Mouse (Mus musculus) testis, postnatal 10 days (tissue): ENCODE results near the gene Etl4.
"Not testable (repeated sequence)": the region's sequence is repeated elsewhere in the genome, so short reads cannot be mapped to it uniquely, and the experiment has no call there.

Experiments used
- DNase-seq: peaks from one replicate; pipeline ENCODE4 v3.0.0; 2021; ENCODE audit warnings: low spot score

Etl4 gene

DNA sequence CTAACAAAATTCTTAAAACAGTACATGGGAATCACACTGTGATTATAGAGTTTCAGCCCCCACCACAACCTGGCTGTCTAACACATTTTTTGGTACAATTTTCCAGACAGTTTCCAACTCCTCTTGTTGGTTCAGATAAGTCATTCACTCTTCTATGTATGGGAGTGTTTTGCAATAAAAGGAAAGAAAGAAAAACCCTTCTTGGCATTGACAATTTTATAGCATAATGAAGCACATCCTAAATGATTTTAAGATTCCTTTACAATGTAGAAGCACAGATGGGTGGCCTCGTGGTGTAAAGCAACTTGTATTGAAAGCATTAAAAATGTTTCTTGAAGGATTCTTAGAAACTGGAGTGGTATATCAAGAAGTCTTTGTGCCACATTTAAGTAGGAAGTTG is 415.4 kb downstream of the Etl4 start:
- DNase-seq: no peak

DNA sequence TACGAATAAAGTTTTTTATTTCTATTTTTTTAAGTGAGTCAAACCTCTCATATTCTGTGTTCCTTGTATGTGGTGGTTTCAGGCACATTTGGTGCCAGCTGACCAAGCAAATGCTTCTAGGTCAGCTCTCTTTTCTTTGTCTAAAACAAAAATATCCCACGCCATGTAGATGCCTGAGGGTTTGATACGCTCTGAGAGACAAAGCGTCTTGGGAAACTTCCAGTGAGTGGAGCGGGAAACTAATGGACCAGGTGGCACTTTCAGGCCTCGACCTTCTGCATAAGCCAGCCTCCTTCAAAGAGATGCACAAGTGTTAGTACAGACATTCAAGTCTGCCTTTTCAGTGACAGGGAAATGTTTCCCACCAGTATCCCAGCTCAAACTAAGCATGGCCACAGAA is 426.6 kb downstream of the Etl4 start:
- DNase-seq: no peak

DNA sequence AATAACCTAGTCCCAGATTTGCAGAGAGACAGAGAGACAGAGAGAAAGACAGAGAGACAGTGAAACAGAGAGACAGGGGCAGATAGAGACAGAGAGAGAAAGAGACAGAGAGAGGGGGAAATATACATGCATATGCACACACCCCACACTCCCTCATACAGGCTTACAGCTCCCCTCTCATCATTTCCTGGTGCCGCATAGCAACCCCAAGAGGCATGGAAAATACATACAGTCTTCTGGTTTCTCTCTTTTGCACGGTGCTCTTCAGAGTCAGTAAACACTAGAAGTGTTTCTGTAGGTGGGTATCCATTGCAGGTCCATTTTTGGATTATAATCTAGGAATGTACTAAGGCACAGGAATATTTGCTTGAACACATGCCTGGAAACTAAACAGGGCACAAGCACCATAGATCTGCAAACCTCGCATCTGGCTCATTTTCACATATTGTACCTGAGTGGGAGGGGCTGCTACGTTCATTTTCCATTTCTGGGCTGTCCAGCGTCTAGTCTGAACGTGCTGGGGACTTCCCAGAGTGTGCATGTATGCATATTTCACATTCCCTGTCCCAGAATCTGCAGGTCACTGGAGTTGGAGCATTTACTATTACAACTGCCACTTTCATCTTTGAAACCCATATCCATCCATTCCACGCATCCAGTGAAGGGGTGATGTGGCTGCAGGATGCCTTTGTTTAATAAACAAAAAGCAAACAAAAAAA is 429.6 kb downstream of the Etl4 start:
- no peak for DNase-seq

DNA sequence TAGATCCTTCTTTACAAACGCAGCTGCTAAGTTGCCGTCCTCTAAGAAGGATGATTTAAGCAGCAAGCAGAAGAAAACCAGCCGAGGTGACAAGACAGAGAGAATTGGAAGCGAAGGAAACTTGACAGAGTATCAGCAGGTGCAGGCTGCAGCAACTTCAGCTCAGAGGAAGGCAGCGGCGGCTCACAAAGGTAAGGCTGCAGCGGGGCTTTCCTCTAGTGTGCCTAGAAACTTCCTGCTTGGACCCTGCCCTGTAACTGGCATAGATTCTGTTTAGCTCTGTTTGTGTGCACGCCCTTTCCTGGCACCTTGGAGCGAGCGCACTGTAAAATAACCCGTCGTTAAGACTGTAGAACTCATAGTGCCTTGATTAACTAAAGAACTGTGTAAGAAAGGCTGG is 430.3 kb downstream of the Etl4 start:
- DNase-seq: no peak

DNA sequence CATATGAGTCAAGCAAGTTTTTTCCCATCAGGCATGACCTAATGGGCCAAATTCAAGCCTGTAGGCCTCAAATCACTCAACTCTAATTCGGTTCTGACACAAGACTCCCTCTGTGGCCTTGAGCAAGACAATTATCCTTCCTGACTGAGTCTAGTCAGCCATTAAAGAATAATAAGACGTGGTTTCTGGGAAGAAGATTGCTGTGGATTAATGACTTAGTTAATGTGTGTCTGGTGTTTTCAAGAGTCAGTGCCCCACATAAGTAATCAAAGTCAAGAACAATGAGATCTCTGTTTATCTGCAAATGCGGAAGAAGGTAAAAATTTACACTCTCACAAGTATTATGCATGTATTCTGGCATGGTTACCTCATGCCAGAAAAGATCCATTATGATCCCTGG is 437.3 kb downstream of the Etl4 start:
- no peak for DNase-seq

DNA sequence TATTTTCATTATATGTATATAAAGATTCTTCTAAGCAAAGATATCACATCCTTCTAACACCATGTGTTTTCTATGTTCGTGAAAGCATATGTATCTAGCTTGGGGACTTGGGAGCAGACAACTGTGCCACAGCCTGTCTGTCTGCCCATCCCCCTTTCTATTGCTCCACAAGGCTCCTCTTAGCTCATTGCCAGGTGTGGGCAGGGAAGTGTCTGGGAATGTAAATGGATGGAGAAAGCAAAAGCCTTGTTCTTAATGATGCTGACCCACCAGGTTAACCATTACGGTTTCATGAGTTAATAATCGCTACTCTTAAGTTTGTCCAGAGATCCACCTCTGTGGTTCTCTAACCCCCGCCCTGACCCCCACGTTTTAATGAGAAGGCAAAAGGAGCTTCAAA is 439.7 kb downstream of the Etl4 start:
- DNase-seq: no peak

DNA sequence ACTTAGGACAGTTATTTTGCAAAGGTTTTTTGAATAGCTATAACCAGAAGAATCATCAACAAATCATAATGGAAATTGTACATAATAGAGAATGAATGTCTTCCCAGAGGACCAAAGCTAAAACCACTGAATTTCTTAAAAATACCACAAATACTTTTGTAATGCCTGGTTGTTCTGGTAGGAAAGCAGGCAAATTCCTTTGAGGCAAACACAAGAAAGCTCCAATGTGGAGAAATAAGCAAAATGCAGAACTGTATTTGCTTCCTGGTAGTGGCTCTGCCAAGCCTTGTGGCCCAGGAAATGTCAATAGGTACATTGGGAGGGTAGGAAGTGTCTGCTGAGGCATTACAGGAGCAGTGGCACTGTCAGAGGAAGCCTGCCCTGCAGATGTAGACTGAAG is 443.2 kb downstream of the Etl4 start:
- DNase-seq: no peak

DNA sequence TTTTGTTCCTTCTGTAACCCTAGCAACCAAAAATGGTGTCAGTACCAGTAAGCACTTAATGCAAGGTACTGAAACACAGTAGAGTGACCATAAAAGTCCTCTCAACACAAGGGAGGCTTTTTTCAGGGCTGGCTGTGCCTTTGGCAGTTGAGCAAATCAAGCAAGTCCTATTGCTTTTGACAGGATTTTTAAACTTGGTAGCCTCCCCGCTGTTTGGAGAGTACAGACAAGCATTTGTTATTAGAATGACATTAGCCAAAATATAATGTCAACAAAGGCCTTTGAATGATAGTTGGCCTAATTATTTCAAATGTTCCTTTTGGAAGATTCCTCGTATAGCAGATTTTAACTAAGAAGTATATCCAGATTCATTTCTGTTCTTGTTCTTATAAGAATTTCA is 467.4 kb downstream of the Etl4 start:
- DNase-seq: no peak

DNA sequence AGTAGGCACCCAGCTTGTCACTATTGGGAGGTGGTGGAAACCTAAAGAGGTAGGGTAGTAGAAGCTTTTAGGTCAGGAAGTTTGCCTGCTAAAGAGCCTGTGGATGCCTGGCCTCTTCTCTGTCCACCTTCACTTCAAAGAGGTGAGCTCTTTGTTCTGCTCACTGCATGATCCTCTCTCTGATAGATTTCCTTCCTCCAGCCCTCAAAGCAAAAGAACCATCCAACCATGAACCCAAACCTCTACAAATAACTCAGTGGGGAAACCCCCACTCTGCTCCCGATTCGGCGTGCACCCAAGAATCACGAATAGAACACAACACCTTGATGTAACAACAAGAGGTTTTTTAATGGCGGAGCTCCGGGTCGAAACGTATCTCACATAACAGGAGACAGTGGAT is 471.3 kb downstream of the Etl4 start:
- not testable (repeated sequence) for DNase-seq

DNA sequence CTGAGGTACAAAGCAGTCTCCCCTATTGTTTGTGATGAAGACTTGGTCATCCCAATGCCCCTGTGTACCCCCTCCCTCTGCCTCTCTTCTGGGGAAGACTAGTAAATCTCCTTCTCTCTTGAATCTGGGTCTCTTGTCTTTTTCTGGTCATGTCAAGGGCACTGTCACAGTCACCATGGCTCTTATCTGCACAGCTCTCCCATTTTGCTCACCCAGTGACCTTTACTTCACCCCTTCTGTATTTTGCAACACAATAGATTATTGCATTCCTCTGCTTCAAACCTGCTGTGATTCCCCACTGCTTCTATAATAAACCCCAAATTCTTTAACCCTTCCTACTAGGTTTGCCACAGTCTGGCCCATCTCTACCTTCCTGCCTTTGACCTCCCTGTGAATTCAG is 484.5 kb downstream of the Etl4 start:
- no peak for DNase-seq

DNA sequence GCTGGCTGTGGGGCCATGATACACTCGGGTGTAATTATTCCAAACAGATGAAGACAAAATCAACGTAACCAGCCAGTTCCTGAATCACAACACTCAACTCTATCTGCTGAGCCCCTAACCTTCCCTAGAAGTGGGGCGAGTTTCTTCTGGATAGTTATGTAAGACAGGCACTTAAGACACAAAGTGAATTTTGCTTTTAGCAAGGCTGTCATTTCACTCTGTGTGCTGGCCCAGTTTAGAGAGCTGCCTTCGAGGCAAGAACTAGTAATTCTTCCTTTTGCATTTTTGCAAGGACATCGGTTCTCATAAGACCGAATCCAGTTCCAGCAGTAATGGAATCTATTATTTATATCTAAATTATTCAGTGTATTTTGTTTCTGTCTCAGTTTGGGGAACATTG is 487.4 kb downstream of the Etl4 start:
- DNase-seq: no peak

DNA sequence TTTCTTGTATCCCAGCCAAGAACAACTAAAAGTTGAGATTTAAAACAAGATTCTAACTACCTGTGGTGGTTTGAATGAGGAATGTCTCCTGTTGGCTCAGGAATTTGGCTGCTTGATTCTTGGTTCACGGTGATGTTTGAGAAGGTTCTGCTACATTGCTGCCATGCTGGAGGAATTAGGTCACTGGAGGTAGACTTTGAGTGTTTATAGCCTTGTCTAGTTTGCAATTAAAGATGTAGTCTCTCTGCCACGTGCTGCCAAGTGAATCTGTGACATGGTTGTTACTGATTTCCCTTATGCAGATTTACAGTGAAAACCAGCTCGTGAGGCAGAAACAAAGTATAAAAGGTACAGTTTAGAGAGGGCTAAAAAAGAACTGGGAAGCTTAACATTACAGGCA is 491.0 kb downstream of the Etl4 start:
- DNase-seq: no peak

DNA sequence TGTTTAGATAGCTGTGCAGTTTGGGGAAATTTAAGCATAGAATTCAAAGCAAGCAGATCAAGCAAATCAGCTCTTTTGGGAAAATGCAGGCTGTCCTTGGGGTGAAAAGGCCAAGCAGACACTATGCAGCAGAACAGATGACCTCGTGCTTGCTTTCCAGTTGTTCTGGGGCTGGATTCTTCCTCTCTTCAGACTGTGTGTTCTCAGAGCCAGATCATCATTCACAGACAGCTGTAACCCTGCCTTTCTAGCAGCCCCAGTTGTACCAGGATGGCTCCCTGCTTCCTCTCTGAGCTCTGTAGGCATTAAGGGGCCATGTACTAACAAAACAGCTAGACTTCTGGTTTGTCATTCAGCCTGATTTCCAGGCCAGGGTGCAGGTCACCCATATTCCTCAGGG is 494.8 kb downstream of the Etl4 start:
- DNase-seq: no peak

DNA sequence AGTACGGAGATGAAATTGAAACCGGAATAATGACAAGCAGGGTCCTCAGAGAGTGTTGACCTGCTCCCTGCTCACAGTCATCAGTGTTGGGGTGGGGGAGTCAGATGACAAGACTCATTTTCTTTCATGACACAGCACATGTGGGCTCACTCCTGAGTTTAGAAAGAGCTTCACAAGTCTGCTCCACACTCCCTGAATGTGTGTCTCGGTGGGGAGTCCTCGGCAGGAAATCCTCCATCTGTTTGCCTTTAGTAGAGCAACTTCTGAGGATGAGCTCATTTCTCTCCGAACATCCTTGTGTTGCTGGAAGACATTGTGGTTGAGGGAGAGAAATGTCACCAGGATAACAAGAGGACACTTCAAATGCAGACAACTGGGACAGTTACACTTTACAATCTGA is 497.5 kb downstream of the Etl4 start:
- no peak for DNase-seq

DNA sequence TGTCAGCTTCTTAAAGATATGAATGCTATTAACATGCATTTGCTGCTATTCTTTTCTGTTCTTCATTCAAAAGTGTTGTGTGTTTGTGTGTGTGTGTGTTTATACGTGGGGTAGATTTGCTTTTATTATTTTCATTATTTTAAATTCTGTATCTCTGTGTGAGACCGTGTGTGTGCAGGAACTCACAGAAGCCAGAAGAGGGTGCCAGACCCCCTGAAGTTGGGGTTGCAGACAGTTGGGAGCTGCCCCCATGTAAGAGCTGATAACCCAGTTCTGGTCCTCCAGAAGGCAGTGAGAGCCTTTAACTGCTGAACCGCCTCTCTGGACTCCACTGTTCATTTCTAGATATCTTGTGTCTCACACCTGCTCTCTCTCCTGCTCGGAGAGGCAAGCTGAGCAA is 505.3 kb downstream of the Etl4 start:
- DNase-seq: no peak

DNA sequence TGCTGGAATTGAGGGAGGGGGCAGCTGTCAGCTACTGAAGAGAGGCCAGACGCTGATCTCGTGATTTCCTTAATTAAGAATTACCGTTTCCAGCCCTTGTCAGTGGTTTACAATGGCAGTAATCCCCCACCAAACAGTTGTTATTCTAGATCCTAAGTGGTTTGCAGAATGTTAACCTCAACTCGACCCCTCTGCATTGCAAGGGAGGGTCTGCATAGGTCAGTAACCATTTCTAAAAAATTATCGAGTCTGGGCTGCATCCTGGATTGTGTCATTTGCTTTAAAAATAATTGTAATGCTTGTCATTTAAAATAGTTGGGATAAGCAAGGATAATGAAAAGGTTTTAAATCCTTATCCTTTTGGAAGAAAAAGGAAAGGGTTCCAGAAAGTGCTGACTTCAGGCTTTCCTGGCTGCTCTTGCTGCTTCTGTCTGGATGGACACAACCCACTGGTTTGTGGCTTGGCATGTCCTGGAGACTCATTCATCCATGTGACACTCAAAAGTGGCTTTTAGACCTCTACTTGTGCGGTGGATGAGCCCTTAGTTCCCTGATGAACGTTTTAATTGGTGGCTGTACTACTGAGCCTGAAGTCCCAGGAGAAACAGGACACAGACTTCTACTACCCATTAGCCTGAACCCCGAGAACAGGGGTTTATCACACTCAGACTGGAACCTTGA is 507.5 kb downstream of the Etl4 start:
- no peak for DNase-seq

DNA sequence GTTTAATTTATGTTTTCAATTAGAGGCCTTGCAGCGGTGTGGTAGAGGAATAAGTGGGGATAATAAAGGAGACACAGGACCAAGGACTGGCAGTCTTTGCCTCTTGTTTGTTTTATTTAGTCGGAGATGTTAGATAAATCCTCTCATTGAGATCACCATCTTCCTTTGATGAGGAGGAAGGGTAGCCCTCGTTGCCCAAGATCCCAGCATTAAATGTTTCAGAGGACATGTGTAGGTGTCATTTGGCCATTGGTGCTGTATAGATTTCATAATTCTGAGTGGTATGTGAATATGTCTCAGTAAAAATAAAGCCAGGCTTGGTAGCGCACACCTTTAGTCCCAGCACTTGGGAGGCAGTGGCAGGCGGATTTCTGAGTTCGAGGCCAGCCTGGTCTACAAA is 508.4 kb downstream of the Etl4 start:
- no peak for DNase-seq

DNA sequence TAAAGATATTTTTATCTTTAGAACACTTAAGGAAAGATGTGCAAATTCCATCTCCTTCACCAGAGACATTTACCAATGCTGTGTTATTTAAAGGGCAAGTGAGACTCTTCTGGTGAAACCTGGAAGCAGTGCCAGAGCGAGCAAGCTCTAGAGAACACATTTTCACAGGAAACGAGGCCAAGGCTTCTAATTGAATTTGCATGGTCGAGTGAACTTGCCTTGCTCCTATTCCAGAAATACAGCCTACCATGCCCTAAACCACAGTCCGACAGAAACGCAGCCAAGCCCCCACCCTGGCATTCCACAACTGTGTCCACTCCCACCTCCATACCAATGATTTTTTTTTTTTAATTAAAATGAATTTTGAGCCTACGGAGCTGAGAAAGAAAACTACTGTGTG is 510.4 kb downstream of the Etl4 start:
- DNase-seq: no peak

DNA sequence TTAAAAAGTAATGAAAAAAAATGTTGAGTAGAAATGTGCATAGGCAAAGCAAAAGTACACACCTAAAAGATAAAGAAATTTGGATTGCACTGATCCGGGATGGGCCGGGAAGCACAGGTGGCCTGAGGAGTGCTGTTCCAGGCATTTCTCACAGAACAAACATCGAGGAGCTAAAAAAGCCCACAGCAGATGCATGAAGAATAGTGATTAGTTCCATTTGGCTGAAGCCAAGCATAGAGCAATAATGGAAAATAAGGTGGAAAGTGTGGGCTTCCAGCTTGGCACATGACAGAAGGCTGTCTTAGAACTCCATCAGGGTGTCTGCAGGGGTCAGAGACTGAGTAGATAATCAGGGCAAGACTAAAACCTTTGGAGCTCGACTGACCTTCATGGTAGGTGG is 512.7 kb downstream of the Etl4 start:
- DNase-seq: no peak

DNA sequence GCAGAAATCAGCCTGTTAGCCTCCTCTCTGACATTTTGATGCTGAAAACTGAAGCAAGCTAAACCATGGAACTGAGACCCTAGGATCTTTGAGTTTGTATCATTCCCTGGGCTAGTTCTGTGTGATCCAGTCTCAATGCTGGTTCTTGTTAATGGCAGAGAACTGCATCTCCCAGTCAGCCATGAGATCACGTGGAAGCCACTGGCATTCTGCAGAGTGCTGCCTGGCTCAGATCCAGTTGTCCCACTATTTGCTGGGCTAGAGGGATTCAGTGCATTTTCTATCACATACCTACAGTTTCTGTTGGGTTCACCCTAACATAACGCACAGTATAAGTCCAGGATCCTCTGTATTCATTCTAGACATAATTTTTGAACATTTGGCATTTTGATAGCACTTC is 524.1 kb downstream of the Etl4 start:
- no peak for DNase-seq

DNA sequence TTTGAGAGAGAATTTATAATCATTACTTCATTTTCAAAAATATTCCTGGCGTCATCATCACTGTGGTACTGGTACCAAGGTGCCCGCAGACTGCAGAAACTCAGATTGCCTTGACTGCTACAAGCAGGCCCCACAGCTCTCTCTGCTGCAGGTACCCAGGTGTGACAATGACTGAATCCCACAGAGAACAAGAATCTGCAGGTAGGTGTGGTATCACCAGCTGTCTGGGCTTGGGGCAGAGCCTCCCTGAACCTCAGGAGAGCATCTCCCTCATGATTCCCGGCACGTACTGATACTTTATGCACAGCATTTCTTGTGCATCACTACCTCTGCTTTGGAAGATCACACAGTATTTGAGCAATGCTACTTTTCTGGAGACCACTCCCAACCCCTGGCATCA is 526.0 kb downstream of the Etl4 start:
- no peak for DNase-seq

DNA sequence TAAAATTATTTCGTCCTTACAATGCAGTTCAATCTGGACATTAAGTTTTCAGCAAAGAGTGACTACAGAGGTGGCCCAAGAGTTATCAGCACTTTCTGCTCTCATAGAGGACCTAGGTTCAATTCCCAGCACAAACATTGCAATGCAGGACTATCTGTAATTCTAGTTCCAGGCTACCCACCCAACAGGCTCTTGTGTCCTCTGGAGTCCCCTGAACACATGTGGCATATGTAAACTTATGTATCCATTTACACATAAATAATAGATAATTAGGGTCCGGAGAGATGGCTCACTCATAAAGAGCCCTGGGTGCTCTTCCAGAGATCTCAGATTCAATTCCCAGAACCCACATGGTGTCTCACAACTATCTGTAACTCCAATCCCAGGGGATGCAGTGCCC is 533.2 kb downstream of the Etl4 start:
- no peak for DNase-seq

DNA sequence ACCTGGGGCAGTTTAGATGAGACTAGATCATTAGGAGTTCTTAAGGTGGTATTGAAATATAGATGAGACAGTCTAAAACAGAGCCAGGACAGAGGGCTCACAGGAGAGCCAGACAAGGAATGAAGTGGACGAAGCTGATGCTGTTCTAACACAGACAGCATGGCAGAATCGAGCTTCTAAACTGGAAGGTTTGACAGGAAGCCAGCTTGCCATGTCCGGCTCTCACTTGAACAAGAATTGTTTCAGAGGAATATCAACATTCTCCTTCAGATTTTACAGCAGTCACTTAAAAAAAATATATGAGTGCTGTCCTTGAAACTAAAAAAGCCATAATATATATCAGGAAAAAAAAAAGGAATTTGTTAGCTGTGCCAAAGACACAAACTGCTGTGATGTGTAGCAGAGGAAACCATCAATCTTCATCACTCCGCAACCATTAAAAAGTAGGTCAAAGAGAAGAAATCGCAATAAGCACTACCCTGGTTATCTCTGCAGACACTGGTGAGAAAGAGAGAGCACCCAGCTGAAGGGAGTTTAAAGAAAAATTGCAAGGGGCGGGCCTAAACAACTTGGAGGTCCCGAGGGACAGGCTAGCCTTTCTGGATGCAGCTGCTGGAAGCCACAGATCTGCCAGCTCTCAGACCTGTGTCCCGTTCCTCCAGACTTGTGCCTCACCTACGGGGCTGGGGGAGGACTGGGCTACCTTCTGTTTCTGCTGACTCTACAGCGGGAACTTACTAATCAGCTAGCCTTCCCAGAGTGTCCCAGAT is 534.3 kb downstream of the Etl4 start:
- no peak for DNase-seq
